Mouse (Mus musculus) activated CD4-positive, CD25-positive, alpha-beta regulatory T cell, adult 9 weeks (primary cell): ENCODE measurements around the gene Rnpep. TPM values are rescaled to one million over a fixed set of nuclear protein-coding genes. Genes with fewer than 3 reads are reported as not detected.

ENCODE experiments used
- polyA plus RNA-seq: library from polyadenylated mRNA; unstranded; fragments of 100-300 nt; shearing (Covaris generic); gene quantifications from one replicate; pipeline ENCODE4 v1.2.1, GENCODE M21; 2017

Rnpep gene
- polyA plus RNA-seq, result 38.1 TPM

DNA sequence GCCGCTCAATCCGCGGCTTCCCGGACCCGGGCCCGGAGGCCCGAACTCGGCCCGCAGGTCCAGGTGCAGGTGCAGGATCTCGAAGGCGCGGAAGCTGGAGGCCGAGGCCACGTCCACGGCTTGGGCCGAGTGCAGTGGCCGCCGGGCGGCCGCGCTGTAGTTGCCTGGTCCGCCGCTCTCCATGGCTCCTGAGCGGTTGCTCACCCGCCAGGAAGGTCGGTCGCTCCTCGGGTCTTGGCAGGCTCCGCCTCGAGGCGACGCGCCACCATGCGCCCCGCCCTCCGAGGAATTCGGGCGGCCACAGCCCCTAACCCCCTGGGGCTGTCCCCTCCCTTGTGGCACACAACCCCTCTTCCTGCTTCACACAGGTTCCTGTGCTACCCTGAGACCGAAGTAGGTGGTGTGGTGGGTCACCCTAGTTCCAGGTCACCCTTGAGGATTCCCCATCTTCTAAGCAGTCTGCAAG is at the start of gene Rnpep:
Rnpep (minus strand) TSS at position 259 of the 466 bp plus-strand sequence.

DNA sequence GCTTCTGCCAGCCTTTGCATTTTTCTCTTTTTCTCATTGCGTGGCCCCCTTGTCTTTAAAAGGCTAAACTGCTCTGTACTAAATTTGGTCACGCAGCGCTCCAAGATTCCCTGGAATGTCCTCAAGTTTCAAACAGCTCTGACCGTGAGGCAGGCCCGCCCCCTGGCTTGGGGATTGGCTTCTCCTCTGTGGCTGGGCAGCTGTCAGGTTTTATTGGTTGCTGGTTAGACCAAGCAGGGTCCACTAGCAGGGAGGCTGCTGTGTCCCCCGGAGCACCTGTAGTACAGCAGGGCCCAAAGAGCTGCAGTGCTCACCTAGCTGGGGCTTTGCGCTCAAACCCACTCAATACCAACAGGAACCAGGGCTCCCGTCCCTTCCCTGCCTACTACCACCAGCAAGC is 40.7 kb upstream of the Rnpep start, which contains the start of gene Lmod1:
Lmod1 (plus strand) TSS at position 237 of the 400 bp plus-strand sequence.

GRCm38 (mm10) chr1:135313284-135314031 is 29.6 kb upstream of the Rnpep start, which contains the start of gene Timm17a:
Gene Timm17a, minus strand, starts transcription at chr1:135313778.

GRCm38 (mm10) chr1:135258380-135259127 is 25.3 kb downstream of the Rnpep start, which contains the start of gene Elf3:
Gene Elf3, minus strand, starts transcription at chr1:135258568.

Other genes with a start within 250 kb of the Rnpep start
- gene Lgr6, start 178.8 kb downstream of the Rnpep start, polyA plus RNA-seq, result 0.05 TPM
- 331 TPM for gene Ptpn7, start 151.4 kb downstream of the Rnpep start, polyA plus RNA-seq
- 8.7 TPM for gene Arl8a, start 137.3 kb downstream of the Rnpep start, polyA plus RNA-seq
- not detected for gene Gpr37l1, start 116.4 kb downstream of the Rnpep start, polyA plus RNA-seq
- not detected for gene Elf3, start 25.5 kb downstream of the Rnpep start, polyA plus RNA-seq
- 135 TPM for gene Timm17a, start 29.7 kb upstream of the Rnpep start, polyA plus RNA-seq
- gene Lmod1, start 40.7 kb upstream of the Rnpep start, polyA plus RNA-seq, result not detected
- gene Shisa4, start 91.2 kb upstream of the Rnpep start, polyA plus RNA-seq, result not detected
- gene Ipo9, start 146.4 kb upstream of the Rnpep start, polyA plus RNA-seq, result 74.6 TPM